Mouse (Mus musculus) intestine, embryonic 15.5 days (tissue): ENCODE data around the gene Tigd4. TPM values are rescaled to one million over a fixed set of nuclear protein-coding genes. Genes with fewer than 3 reads are reported as not detected.

Source experiments
- ATAC-seq: fragments of 200-750 bp; cut with Nextera tagmentation; 2 replicates; pipeline ENCODE4 v1.8.0; 2017; ENCODE audit warnings: moderate TSS enrichment, moderate library complexity
- H3K27ac ChIP-seq: fragments of 300-500 bp; sonication (generic); 2 replicates; pipeline ENCODE4 v1.5.1; 2015; ENCODE audit warnings: mild to moderate bottlenecking, inconsistent platforms
- H3K27me3 ChIP-seq: fragments of 300-500 bp; sonication (generic); replicated peaks from 2 replicates; pipeline ENCODE4 v1.6.1; 2015; ENCODE audit warnings: inconsistent platforms
- H3K36me3 ChIP-seq: fragments of 300-500 bp; sonication (generic); 2 replicates; pipeline ENCODE4 v1.6.1; 2015; ENCODE audit warnings: inconsistent platforms
- H3K4me1 ChIP-seq: fragments of 300-500 bp; sonication (generic); replicated peaks from 2 replicates; pipeline ENCODE4 v1.6.1; 2015; ENCODE audit warnings: inconsistent platforms
- H3K4me2 ChIP-seq: fragments of 300-500 bp; sonication (generic); replicated peaks from 2 replicates; pipeline ENCODE4 v1.6.1; 2015; ENCODE audit warnings: mild to moderate bottlenecking, inconsistent platforms
- H3K4me3 ChIP-seq: fragments of 300-500 bp; sonication (generic); replicated peaks from 2 replicates; pipeline ENCODE4 v1.5.1; 2015; ENCODE audit warnings: inconsistent platforms
- H3K9ac ChIP-seq: fragments of 300-500 bp; sonication (generic); 2 replicates; pipeline ENCODE4 v1.6.1; 2015; ENCODE audit warnings: inconsistent platforms
- H3K9me3 ChIP-seq: fragments of 300-500 bp; sonication (generic); 2 replicates; pipeline ENCODE4 v1.6.1; 2016; ENCODE audit warnings: inconsistent platforms
- WGBS: fragments of 180-500 bp; shearing (Covaris S2); methylation state at CpG from one replicate; pipeline ENCODE4 v1.1.7; 2015; 5-methylcytosine and 5-hydroxymethylcytosine counted together
- polyA plus RNA-seq: library from polyadenylated mRNA; unstranded; fragments of >200 nt; fragmentation: Nextera tagmentation; extraction: Ambion mirVana; gene quantifications from 2 replicates; pipeline ENCODE4 v1.2.1, GENCODE M21; 2015

The Tigd4 gene
- polyA plus RNA-seq, 1 experiment from 2014 or later, result not detected

- Histone ChIP-seq H3K36me3 (no peaks in the 10 kb centered on the region), H3K4me2 (no peak overlapping the region), H3K27me3 (no peaks in the 10 kb centered on the region), H3K9me3 (no peaks in the 10 kb centered on the region), H3K4me3 (no peak overlapping the region), H3K4me1 (peaks cover 4% of the 10 kb centered on the region; the same call in 1 of the 2 replicates), H3K9ac (no peak overlapping the region), H3K27ac (no peak overlapping the region)
- 77% methylated on average over 9 of the region's 9 CpGs for WGBS
- peak; percentile 79 for ATAC-seq
Measured at GRCm38 (mm10) chr3:84645156-84646006, 52.0 kb downstream of the Tigd4 start.

GRCm38 (mm10) chr3:84646007-84646290, 52.6 kb downstream of the Tigd4 start:
- 75% methylated on average over 3 of the region's 3 CpGs for WGBS
- H3K27ac ChIP-seq, result no peak overlapping the region
- no peak overlapping the region for H3K9ac ChIP-seq
- no peaks in the 10 kb centered on the region for H3K27me3 ChIP-seq
- no peaks in the 10 kb centered on the region for H3K36me3 ChIP-seq
- H3K9me3 ChIP-seq, result no peaks in the 10 kb centered on the region
- H3K4me1 ChIP-seq, result peaks cover 4% of the 10 kb centered on the region; the same call in 1 of the 2 replicates
- no peak overlapping the region for H3K4me2 ChIP-seq
- H3K4me3 ChIP-seq, result no peak overlapping the region
- no peak for ATAC-seq

GRCm38 (mm10) chr3:84646331-84646845, 53.0 kb downstream of the Tigd4 start:
- WGBS, result 70% methylated on average over 8 of the region's 8 CpGs
- no peak overlapping the region for H3K4me2 ChIP-seq
- no peak overlapping the region for H3K9ac ChIP-seq
- no peaks in the 10 kb centered on the region for H3K36me3 ChIP-seq
- no peak overlapping the region for H3K27ac ChIP-seq
- H3K4me3 ChIP-seq, result no peak overlapping the region
- peaks cover 4% of the 10 kb centered on the region; the same call in 1 of the 2 replicates for H3K4me1 ChIP-seq
- no peak for ATAC-seq
- H3K9me3 ChIP-seq, result no peaks in the 10 kb centered on the region
- no peaks in the 10 kb centered on the region for H3K27me3 ChIP-seq

Other genes with a start within 250 kb of the Tigd4 start
- 6.5 and 7.7 TPM in 2 replicates for gene Fhdc1, start 113.1 kb upstream of the Tigd4 start, polyA plus RNA-seq
- 47.0 and 53.1 TPM in 2 replicates for gene Arfip1, start 10.9 kb upstream of the Tigd4 start, polyA plus RNA-seq
- 0.98 and 1.2 TPM in 2 replicates for gene Tmem154, start 72.6 kb downstream of the Tigd4 start, polyA plus RNA-seq
- gene Fbxw7, start 221.7 kb downstream of the Tigd4 start, polyA plus RNA-seq, result 9.6 and 10.4 TPM in 2 replicates